Mouse (Mus musculus) ES-Bruce4 (cell line): ENCODE measurements around the gene Map2k3.

Experiments used
- EP300 ChIP-seq: IDR thresholded peaks from 2 replicates; pipeline ENCODE4 v1.6.1; 2011; ENCODE audit warnings: low read depth, low read length; ENCODE audit not compliant: insufficient read depth
- POLR2A ChIP-seq: IDR thresholded peaks from one replicate; pipeline ENCODE4 v1.8.1; 2011; ENCODE audit warnings: low read length; ENCODE audit not compliant: insufficient read depth

GRCm38 (mm10) chr11:60914491-60914890 is 17.3 kb upstream of the Map2k3 start, which contains the start of gene Natd1:
- TF ChIP-seq POLR2A, result no peak
- TF ChIP-seq EP300, result no peak
